Mouse (Mus musculus): Measurements from ENCODE around the gene Coq2. TPM values are rescaled to one million over a fixed set of nuclear protein-coding genes. Genes with fewer than 3 reads are reported as not detected.
A peak's percentile ranks its signal among the peaks of the same experiment; 100 is the strongest.

Coq2 gene
- 71.5 and 86.2 TPM in 2 replicates for polyA plus RNA-seq (2012; rRNA removed)

DNA sequence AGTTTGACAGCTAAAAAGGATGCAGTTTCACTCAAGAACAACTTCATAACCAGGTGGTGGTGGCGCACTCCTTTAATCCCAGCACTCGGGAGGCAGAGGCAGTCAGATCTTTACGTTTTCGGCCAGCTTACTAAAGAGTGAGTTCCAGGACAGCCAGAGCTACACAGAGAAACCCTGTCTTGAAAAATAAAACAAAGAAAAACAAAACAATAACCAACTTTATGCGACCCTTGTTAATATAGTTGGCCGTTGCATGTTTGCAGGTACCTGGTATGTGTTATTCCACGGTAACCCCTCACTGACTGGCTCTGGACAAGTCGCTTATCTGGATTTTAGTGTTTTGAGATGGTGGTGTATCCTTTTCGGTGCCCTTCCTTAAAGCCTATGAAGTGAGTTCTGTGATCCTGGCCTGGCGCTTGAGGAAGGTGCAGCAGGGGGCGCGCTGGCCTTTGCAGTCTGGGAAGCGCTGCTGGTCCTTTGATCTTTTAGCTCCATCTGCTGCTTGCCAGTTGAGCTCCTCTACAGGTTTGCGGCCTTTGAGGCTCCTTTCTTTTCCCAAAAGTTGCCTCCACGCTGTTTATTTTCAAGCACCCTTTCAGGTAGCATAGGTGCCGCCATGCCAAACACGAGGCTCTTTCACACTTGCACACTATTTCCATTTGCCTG, at the start of gene Coq2:
TSS of gene Coq2 (minus strand) at position 430 of the 666 bp plus-strand sequence.
- peak within 1 kb of the TSS; percentile 32 for H3K27ac ChIP-seq (ENCODE audit: insufficient read depth, low read depth, low read length)
- no peaks in the 10 kb centered on the region for H3K27me3 ChIP-seq (ENCODE audit: control insufficient read depth, insufficient read depth, low read length)
- H3K4me1 ChIP-seq (ENCODE audit: control insufficient read depth, insufficient read depth, insufficient read length, low read length): peaks cover 12% of the 10 kb centered on the region
- no peaks in the 10 kb centered on the region for H3K36me3 ChIP-seq (ENCODE audit: control insufficient read depth, insufficient read depth, low read length)
- TF ChIP-seq POLR2A (IDR thresholded peaks at IDR 0.05; ENCODE audit: low read depth, low read length) (no peak), CTCF (IDR thresholded peaks at IDR 0.05; ENCODE audit: extremely low read depth, insufficient read length, insufficient replicate concordance, low read depth, low read length) (peak; percentile 92)
- peak within 1 kb of the TSS; percentile 71 for H3K4me3 ChIP-seq (ENCODE audit: low read depth, low read length)
- 3% methylated on average over 17 of the region's 17 CpGs for WGBS

DNA sequence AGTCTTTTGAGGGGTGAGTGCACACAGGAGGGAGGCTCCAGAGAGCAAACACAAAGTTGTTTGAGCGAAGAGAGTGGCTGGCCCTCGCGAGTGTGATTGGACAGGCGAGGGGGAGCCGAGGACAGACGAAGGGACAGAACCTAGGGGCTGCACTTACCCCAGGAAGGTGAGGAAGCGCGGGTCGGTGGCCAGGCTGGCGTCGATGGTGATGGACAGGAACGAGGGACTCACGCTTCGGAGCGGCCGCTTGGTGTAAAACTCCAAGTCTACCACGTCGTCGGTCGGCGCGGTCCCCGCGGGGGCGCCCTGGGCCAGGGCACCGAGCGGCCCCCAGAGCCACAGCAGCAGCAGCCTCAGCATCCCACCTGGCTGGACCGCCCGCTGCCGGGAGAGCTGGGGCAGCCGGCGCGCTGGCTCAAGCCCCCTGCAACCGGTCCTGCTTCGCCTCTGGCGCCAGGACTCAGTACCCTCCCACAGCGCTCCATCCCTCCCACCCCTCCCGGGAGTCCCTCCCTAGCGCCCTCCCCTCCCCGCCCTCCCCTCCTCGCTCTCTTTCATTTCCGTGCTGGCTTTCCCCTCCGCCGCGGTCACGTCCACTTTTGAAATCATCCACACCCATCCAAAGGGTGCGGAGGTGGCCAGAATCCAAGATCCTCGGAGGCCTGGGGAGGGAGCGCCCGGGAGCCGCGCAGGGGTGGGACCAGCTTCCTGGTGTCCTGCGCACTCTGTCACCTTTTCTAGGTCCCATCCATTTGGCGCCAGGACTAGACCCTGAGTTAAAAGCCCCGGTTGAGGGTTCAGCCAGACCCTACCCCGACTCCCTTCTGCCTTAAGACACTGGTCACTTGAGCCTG, 44.5 kb upstream of the Coq2 start, which contains the start of gene Hpse:
TSS of gene Hpse (minus strand) at position 482 of the 854 bp plus-strand sequence.
- TF ChIP-seq POLR2A (IDR thresholded peaks at IDR 0.05; ENCODE audit: low read depth, low read length) (0 out of 2 replicates have a peak, but pooled peaks have one; percentile 10), CTCF (IDR thresholded peaks at IDR 0.05; ENCODE audit: extremely low read depth, insufficient read length, insufficient replicate concordance, low read depth, low read length) (no peak)
- Histone ChIP-seq H3K4me1 (ENCODE audit: control insufficient read depth, insufficient read depth, insufficient read length, low read length) (peaks cover 13% of the 10 kb centered on the region; the same call in 1 of the 2 replicates), H3K36me3 (ENCODE audit: control insufficient read depth, insufficient read depth, low read length) (0 out of 2 replicates have a peak, but pooled peaks cover 1% of the 10 kb centered on the region), H3K27me3 (ENCODE audit: control insufficient read depth, insufficient read depth, low read length) (no peaks in the 10 kb centered on the region), H3K4me3 (ENCODE audit: low read depth, low read length) (peak within 1 kb of the TSS; percentile 84), H3K27ac (ENCODE audit: insufficient read depth, low read depth, low read length) (0 out of 2 replicates have a peak within 1 kb of the TSS, but pooled peaks have one; percentile 11)
- under 1% methylated on average over 54 of the region's 56 CpGs for WGBS

DNA sequence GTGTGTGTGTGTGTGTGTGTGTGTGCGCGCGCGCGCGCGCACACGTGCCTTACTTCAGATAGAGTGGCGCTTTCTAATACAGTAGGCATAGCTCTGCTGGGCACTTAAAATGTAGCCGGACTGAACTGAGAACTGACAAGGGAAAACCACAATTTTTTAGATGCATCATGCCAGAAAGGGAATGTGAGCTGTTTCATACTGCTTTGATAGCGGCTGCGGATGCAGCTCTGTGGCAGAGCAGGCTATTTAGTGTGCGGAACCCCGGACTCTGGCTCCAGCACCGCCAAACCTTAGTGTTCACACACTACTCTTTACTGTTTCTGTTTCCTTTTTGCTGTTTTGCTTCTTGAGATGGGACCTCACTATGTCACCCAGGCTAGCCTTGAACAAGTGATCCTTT, 41.8 kb upstream of the Coq2 start:
- H3K27me3 ChIP-seq (ENCODE audit: control insufficient read depth, insufficient read depth, low read length): no peaks in the 10 kb centered on the region
- TF ChIP-seq POLR2A (IDR thresholded peaks at IDR 0.05; ENCODE audit: low read depth, low read length): no peak
- TF ChIP-seq CTCF (IDR thresholded peaks at IDR 0.05; ENCODE audit: extremely low read depth, insufficient read length, insufficient replicate concordance, low read depth, low read length): no peak
- H3K4me3 ChIP-seq (ENCODE audit: low read depth, low read length): no peak overlapping the region
- WGBS: 92% methylated on average over 15 of the region's 15 CpGs
- H3K27ac ChIP-seq (ENCODE audit: insufficient read depth, low read depth, low read length): no peak overlapping the region
- H3K36me3 ChIP-seq (ENCODE audit: control insufficient read depth, insufficient read depth, low read length): 0 out of 2 replicates have a peak, but pooled peaks cover 1% of the 10 kb centered on the region
- H3K4me1 ChIP-seq (ENCODE audit: control insufficient read depth, insufficient read depth, insufficient read length, low read length): peaks cover 7% of the 10 kb centered on the region; the same call in 1 of the 2 replicates

DNA sequence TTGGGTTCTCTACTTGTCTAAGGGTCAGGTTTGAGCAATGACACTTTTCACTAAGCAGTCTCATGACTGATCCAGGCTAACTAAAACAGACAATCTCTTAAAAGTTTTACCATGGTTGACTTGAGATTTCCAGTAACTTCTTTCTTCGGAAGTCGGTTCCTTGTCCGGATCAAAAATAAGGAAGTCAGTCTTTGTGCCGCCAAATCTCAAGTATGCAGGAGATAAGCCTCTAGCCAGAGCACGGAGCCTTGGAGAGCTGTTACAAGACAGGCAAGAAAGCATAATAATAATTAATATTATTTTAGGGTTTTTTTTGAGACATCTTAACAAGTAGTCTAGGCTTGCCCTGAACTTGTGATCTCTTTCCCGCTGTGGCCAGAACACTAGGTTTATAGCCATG, 36.3 kb upstream of the Coq2 start:
- TF ChIP-seq CTCF (IDR thresholded peaks at IDR 0.05; ENCODE audit: extremely low read depth, insufficient read length, insufficient replicate concordance, low read depth, low read length): no peak
- no peak for TF ChIP-seq POLR2A (IDR thresholded peaks at IDR 0.05; ENCODE audit: low read depth, low read length)
- H3K4me1 ChIP-seq (ENCODE audit: control insufficient read depth, insufficient read depth, insufficient read length, low read length): no peaks in the 10 kb centered on the region
- H3K27me3 ChIP-seq (ENCODE audit: control insufficient read depth, insufficient read depth, low read length): no peaks in the 10 kb centered on the region
- H3K36me3 ChIP-seq (ENCODE audit: control insufficient read depth, insufficient read depth, low read length): peaks cover 15% of the 10 kb centered on the region; the same call in 1 of the 2 replicates
- no peak overlapping the region for H3K27ac ChIP-seq (ENCODE audit: insufficient read depth, low read depth, low read length)
- H3K4me3 ChIP-seq (ENCODE audit: low read depth, low read length): no peak overlapping the region
- WGBS: 66% methylated on average over 6 of the region's 6 CpGs

DNA sequence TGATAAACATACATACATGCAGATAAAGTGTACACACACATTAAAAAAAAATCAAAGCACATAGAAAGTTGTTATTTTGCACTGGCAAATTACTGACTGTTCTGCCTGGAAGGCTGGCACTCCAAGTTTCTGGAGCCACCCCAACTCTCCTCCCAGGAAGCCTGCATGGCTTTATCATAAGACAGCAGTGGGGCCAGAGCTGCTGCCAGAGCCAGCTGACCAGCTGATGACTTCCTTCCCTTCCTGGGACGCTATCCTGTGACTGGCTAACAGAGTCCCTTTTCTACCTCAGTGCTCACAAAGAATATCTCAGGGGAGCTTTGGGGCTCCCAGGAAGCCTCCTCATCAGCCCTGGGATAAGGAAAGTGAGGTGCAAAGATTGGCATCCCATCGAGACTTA, 35.1 kb upstream of the Coq2 start:
- Histone ChIP-seq H3K27ac (ENCODE audit: insufficient read depth, low read depth, low read length) (no peak overlapping the region), H3K36me3 (ENCODE audit: control insufficient read depth, insufficient read depth, low read length) (peaks cover 15% of the 10 kb centered on the region; the same call in 1 of the 2 replicates), H3K4me3 (ENCODE audit: low read depth, low read length) (no peak overlapping the region), H3K4me1 (ENCODE audit: control insufficient read depth, insufficient read depth, insufficient read length, low read length) (no peaks in the 10 kb centered on the region), H3K27me3 (ENCODE audit: control insufficient read depth, insufficient read depth, low read length) (no peaks in the 10 kb centered on the region)
- 55% methylated on average over 2 of the region's 2 CpGs for WGBS
- TF ChIP-seq CTCF (IDR thresholded peaks at IDR 0.05; ENCODE audit: extremely low read depth, insufficient read length, insufficient replicate concordance, low read depth, low read length): no peak
- TF ChIP-seq POLR2A (IDR thresholded peaks at IDR 0.05; ENCODE audit: low read depth, low read length): no peak

DNA sequence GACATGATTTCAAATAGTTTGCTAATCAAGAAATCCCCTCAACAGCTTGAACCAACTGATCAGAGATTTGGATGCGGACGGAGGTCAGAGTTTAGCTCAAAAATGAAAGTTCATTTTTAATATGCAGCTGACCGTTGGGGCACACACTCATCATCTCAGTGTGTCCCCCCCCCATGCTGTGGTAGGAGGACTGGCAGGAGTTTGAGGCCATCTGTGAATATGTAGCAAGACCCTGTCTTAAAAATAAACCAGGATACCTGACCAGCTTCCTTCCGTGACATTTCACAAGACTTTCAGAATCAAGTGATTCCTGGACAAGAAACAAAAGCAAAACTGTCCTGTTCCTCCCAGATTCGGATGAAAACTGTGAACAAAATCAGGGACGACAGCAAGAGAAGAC, 34.1 kb upstream of the Coq2 start:
- TF ChIP-seq CTCF (IDR thresholded peaks at IDR 0.05; ENCODE audit: extremely low read depth, insufficient read length, insufficient replicate concordance, low read depth, low read length) (no peak), POLR2A (IDR thresholded peaks at IDR 0.05; ENCODE audit: low read depth, low read length) (no peak)

More for the DNA sequence above, 34.1 kb upstream of the Coq2 start:
- H3K4me3 ChIP-seq (ENCODE audit: low read depth, low read length): no peak overlapping the region
- H3K27ac ChIP-seq (ENCODE audit: insufficient read depth, low read depth, low read length): no peak overlapping the region
- no peaks in the 10 kb centered on the region for H3K4me1 ChIP-seq (ENCODE audit: control insufficient read depth, insufficient read depth, insufficient read length, low read length)
- H3K27me3 ChIP-seq (ENCODE audit: control insufficient read depth, insufficient read depth, low read length): no peaks in the 10 kb centered on the region
- 86% methylated on average over 6 of the region's 6 CpGs for WGBS
- H3K36me3 ChIP-seq (ENCODE audit: control insufficient read depth, insufficient read depth, low read length): peaks cover 13% of the 10 kb centered on the region; the same call in 1 of the 2 replicates
